Mouse (Mus musculus): ENCODE data around the gene Zdhhc17. TPM values are rescaled to one million over a fixed set of nuclear protein-coding genes. Genes with fewer than 3 reads are reported as not detected.

The Zdhhc17 gene
- polyA plus RNA-seq, 1 experiment = 27.8 TPM

GRCm38 (mm10) chr10:110935669-110936068 lies 74.3 kb downstream of the Zdhhc17 start:
- WGBS = 47% methylated on average over 7 of the region's 7 CpGs
- Histone ChIP-seq H3K4me3 (replicated peaks; ENCODE audit: extremely low read depth, low read depth, low read length) (no peak overlapping the region), H3K4me1 (ENCODE audit: control insufficient read depth, insufficient read depth, low read length) (peaks cover 4% of the 10 kb centered on the region; the same call in 1 of the 2 replicates)
- no peak for DNase-seq
- TF ChIP-seq POLR2A (IDR thresholded peaks at IDR 0.05; ENCODE audit: borderline replicate concordance, extremely low read depth, low read depth, low read length) = no peak
- no peak for TF ChIP-seq CTCF (IDR thresholded peaks at IDR 0.05; ENCODE audit: insufficient read depth, low read length)

GRCm38 (mm10) chr10:110935081-110935480 lies 74.9 kb downstream of the Zdhhc17 start:
- no peak for TF ChIP-seq POLR2A (IDR thresholded peaks at IDR 0.05; ENCODE audit: borderline replicate concordance, extremely low read depth, low read depth, low read length)
- no peak for TF ChIP-seq CTCF (IDR thresholded peaks at IDR 0.05; ENCODE audit: insufficient read depth, low read length)
- no peak for DNase-seq
- H3K4me1 ChIP-seq (ENCODE audit: control insufficient read depth, insufficient read depth, low read length) = peaks cover 4% of the 10 kb centered on the region; the same call in 1 of the 2 replicates
- H3K4me3 ChIP-seq (replicated peaks; ENCODE audit: extremely low read depth, low read depth, low read length) = no peak overlapping the region
- WGBS = 70% methylated on average over 11 of the region's 11 CpGs

- H3K4me1 ChIP-seq (ENCODE audit: control insufficient read depth, insufficient read depth, low read length) = peaks cover 4% of the 10 kb centered on the region; the same call in 1 of the 2 replicates
- DNase-seq = no peak
- H3K4me3 ChIP-seq (replicated peaks; ENCODE audit: extremely low read depth, low read depth, low read length) = no peak overlapping the region
- WGBS = 70% methylated on average over 5 of the region's 5 CpGs
- no peak for TF ChIP-seq CTCF (IDR thresholded peaks at IDR 0.05; ENCODE audit: insufficient read depth, low read length)
- TF ChIP-seq POLR2A (IDR thresholded peaks at IDR 0.05; ENCODE audit: borderline replicate concordance, extremely low read depth, low read depth, low read length) = no peak
These were observed 76.4 kb downstream of the Zdhhc17 start for GRCm38 (mm10) chr10:110933584-110933983.

GRCm38 (mm10) chr10:110931913-110932560 lies 77.9 kb downstream of the Zdhhc17 start:
- WGBS = 56% methylated on average over 20 of the region's 20 CpGs
- no peak for TF ChIP-seq CTCF (IDR thresholded peaks at IDR 0.05; ENCODE audit: insufficient read depth, low read length)
- TF ChIP-seq POLR2A (IDR thresholded peaks at IDR 0.05; ENCODE audit: borderline replicate concordance, extremely low read depth, low read depth, low read length) = no peak
- H3K4me1 ChIP-seq (ENCODE audit: control insufficient read depth, insufficient read depth, low read length) = peaks cover 9% of the 10 kb centered on the region
- peak overlapping the region; percentile 48 for H3K4me3 ChIP-seq (replicated peaks; ENCODE audit: extremely low read depth, low read depth, low read length)
- DNase-seq = no peak

GRCm38 (mm10) chr10:110931161-110931912 lies 78.6 kb downstream of the Zdhhc17 start:
- WGBS = 67% methylated on average over 13 of the region's 13 CpGs
- H3K4me1 ChIP-seq (ENCODE audit: control insufficient read depth, insufficient read depth, low read length) = peaks cover 9% of the 10 kb centered on the region
- TF ChIP-seq CTCF (IDR thresholded peaks at IDR 0.05; ENCODE audit: insufficient read depth, low read length) (no peak), POLR2A (IDR thresholded peaks at IDR 0.05; ENCODE audit: borderline replicate concordance, extremely low read depth, low read depth, low read length) (no peak)
- H3K4me3 ChIP-seq (replicated peaks; ENCODE audit: extremely low read depth, low read depth, low read length) = peak overlapping the region; percentile 48
- DNase-seq = no peak

GRCm38 (mm10) chr10:110929756-110930155 lies 80.2 kb downstream of the Zdhhc17 start:
- Histone ChIP-seq H3K4me3 (replicated peaks; ENCODE audit: extremely low read depth, low read depth, low read length) (no peak overlapping the region), H3K4me1 (ENCODE audit: control insufficient read depth, insufficient read depth, low read length) (peaks cover 9% of the 10 kb centered on the region)
- DNase-seq = no peak
- no peak for TF ChIP-seq CTCF (IDR thresholded peaks at IDR 0.05; ENCODE audit: insufficient read depth, low read length)
- TF ChIP-seq POLR2A (IDR thresholded peaks at IDR 0.05; ENCODE audit: borderline replicate concordance, extremely low read depth, low read depth, low read length) = no peak
- 56% methylated on average over 4 of the region's 4 CpGs for WGBS

- WGBS = 33% methylated on average over 11 of the region's 11 CpGs
- Histone ChIP-seq H3K4me1 (ENCODE audit: control insufficient read depth, insufficient read depth, low read length) (peaks cover 9% of the 10 kb centered on the region), H3K4me3 (replicated peaks; ENCODE audit: extremely low read depth, low read depth, low read length) (no peak overlapping the region)
- no peak for DNase-seq
- no peak for TF ChIP-seq POLR2A (IDR thresholded peaks at IDR 0.05; ENCODE audit: borderline replicate concordance, extremely low read depth, low read depth, low read length)
- TF ChIP-seq CTCF (IDR thresholded peaks at IDR 0.05; ENCODE audit: insufficient read depth, low read length) = no peak
These were observed 82.4 kb downstream of the Zdhhc17 start for GRCm38 (mm10) chr10:110927491-110927890.

- Histone ChIP-seq H3K4me1 (ENCODE audit: control insufficient read depth, insufficient read depth, low read length) (peaks cover 6% of the 10 kb centered on the region; the same call in 1 of the 2 replicates), H3K4me3 (replicated peaks; ENCODE audit: extremely low read depth, low read depth, low read length) (no peak overlapping the region)
- TF ChIP-seq POLR2A (IDR thresholded peaks at IDR 0.05; ENCODE audit: borderline replicate concordance, extremely low read depth, low read depth, low read length) (no peak), CTCF (IDR thresholded peaks at IDR 0.05; ENCODE audit: insufficient read depth, low read length) (no peak)
- WGBS = 65% methylated on average over 9 of the region's 9 CpGs
- no peak for DNase-seq
These were observed 87.3 kb downstream of the Zdhhc17 start for GRCm38 (mm10) chr10:110922612-110923011.

- H3K4me1 ChIP-seq (ENCODE audit: control insufficient read depth, insufficient read depth, low read length) = peaks cover 2% of the 10 kb centered on the region; the same call in 1 of the 2 replicates
- H3K4me3 ChIP-seq (replicated peaks; ENCODE audit: extremely low read depth, low read depth, low read length) = no peak overlapping the region
- DNase-seq = no peak
- WGBS = 73% methylated on average over 3 of the region's 3 CpGs
- no peak for TF ChIP-seq POLR2A (IDR thresholded peaks at IDR 0.05; ENCODE audit: borderline replicate concordance, extremely low read depth, low read depth, low read length)
- TF ChIP-seq CTCF (IDR thresholded peaks at IDR 0.05; ENCODE audit: insufficient read depth, low read length) = no peak
These were observed 88.0 kb downstream of the Zdhhc17 start for GRCm38 (mm10) chr10:110921890-110922289.

Data from lung, adult 2 months (tissue).